Mouse (Mus musculus) embryonic facial prominence, embryonic 13.5 days (tissue): ENCODE results near the gene Gm6993. TPM values are rescaled to one million over a fixed set of nuclear protein-coding genes. Genes with fewer than 3 reads are reported as not detected.

Experiments used
- ATAC-seq: fragments of 200-750 bp; cut with Nextera tagmentation; 2 replicates; pipeline ENCODE4 v1.8.0; 2017; ENCODE audit warnings: low read depth; ENCODE audit not compliant: insufficient number of reproducible peaks, insufficient read depth, low FRiP score, low TSS enrichment
- H3K27ac ChIP-seq: fragments of 300-500 bp; sonication (generic); 2 replicates; pipeline ENCODE4 v1.5.1; 2015; ENCODE audit warnings: moderate library complexity, mild to moderate bottlenecking, inconsistent platforms
- H3K27me3 ChIP-seq: fragments of 300-500 bp; sonication (generic); 2 replicates; pipeline ENCODE4 v1.6.1; 2015; ENCODE audit warnings: mild to moderate bottlenecking, inconsistent platforms
- H3K36me3 ChIP-seq: fragments of 300-500 bp; sonication (generic); 2 replicates; pipeline ENCODE4 v1.6.1; 2015; ENCODE audit warnings: mild to moderate bottlenecking, inconsistent platforms
- H3K4me1 ChIP-seq: fragments of 300-500 bp; sonication (generic); 2 replicates; pipeline ENCODE4 v1.6.1; 2015; ENCODE audit warnings: inconsistent platforms
- H3K4me2 ChIP-seq: fragments of 300-500 bp; sonication (generic); 2 replicates; pipeline ENCODE4 v1.6.1; 2015; ENCODE audit warnings: moderate library complexity, mild to moderate bottlenecking, inconsistent platforms
- H3K4me3 ChIP-seq: fragments of 300-500 bp; sonication (generic); 2 replicates; pipeline ENCODE4 v1.5.1; 2015; ENCODE audit warnings: mild to moderate bottlenecking, inconsistent platforms
- H3K9ac ChIP-seq: fragments of 300-500 bp; sonication (generic); 2 replicates; pipeline ENCODE4 v1.6.1; 2015; ENCODE audit warnings: mild to moderate bottlenecking, inconsistent platforms
- H3K9me3 ChIP-seq: fragments of 300-500 bp; sonication (generic); 2 replicates; pipeline ENCODE4 v1.6.1; 2016; ENCODE audit warnings: inconsistent platforms
- WGBS: fragments of 180-500 bp; shearing (Covaris S2); methylation state at CpG from one replicate; pipeline ENCODE4 v1.1.7; 2015; ENCODE audit warnings: mixed read lengths; 5-methylcytosine and 5-hydroxymethylcytosine counted together
- polyA plus RNA-seq: library from polyadenylated mRNA; unstranded; fragments of >200 nt; fragmentation: Nextera tagmentation; extraction: Ambion mirVana; gene quantifications from 2 replicates; pipeline ENCODE4 v1.2.1, GENCODE M21; 2015

Gene Gm6993
- polyA plus RNA-seq: not detected in 2 replicates

DNA sequence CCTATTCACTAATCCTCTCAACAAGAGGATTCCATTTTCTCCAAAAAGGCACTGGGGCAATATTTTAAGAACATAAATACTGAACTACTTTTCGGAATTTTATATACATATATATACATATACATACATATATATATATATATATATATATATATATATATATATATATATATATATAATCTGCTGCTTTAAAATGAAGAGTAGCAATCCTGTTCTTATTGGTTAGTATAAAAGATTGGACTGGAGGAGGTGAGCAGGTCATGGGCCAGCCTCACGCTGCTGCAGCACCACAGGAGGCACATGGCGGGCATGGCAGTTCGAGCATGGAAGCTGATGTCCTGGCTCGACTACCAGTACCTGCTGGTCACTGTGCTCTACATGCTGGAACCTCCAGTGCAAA is at the start of gene Gm6993:
Gene Gm6993, plus strand, starts transcription at position 301 of the 400 bp plus-strand sequence.
- 90% methylated on average over 5 of the region's 5 CpGs for WGBS
- Histone ChIP-seq H3K36me3 (no peaks in the 10 kb centered on the region), H3K27me3 (no peaks in the 10 kb centered on the region), H3K9ac (no peak within 1 kb of the TSS), H3K4me3 (no peak within 1 kb of the TSS), H3K27ac (no peak within 1 kb of the TSS), H3K9me3 (no peaks in the 10 kb centered on the region), H3K4me1 (peaks cover 13% of the 10 kb centered on the region), H3K4me2 (no peak within 1 kb of the TSS)
- no peak for ATAC-seq

DNA sequence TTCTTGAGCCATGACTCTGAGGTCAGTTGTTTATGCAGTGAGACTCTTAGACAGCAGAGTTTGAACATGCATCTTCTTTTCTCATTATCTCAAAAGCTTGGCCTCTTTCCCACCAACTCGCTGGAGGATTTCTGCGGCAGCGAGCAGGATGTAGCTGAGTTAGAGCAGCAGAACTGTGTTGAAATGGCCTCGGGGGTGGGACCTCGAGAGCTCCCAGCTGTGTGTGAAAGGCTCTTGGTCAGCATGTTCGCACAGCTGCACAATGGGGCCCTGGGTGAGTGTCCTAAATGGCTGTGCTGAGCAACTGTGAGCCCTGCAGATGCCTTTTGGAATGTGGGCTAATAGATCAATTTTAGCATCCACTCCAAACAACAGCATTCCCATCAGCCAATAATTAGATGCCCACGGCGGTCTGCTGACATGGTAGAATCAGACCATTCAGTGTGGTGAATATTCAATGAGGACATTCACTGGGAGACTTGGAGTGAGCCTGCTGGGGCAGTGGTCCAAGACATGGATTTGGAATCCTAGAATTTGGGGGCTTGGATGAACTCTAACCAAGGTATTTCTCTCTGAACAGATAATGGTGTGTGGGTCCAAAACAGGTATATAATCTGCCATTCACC is 49.1 kb upstream of the Gm6993 start:
- Histone ChIP-seq H3K36me3 (no peaks in the 10 kb centered on the region), H3K4me3 (no peak overlapping the region), H3K27me3 (no peaks in the 10 kb centered on the region), H3K9ac (peak overlapping the region; percentile 32; the same call in 1 of the 2 replicates), H3K4me2 (no peak overlapping the region), H3K9me3 (no peaks in the 10 kb centered on the region), H3K4me1 (peaks cover 6% of the 10 kb centered on the region), H3K27ac (peak overlapping the region; percentile 34; the same call in 1 of the 2 replicates)
- WGBS: 22% methylated on average over 8 of the region's 8 CpGs
- ATAC-seq: no peak

DNA sequence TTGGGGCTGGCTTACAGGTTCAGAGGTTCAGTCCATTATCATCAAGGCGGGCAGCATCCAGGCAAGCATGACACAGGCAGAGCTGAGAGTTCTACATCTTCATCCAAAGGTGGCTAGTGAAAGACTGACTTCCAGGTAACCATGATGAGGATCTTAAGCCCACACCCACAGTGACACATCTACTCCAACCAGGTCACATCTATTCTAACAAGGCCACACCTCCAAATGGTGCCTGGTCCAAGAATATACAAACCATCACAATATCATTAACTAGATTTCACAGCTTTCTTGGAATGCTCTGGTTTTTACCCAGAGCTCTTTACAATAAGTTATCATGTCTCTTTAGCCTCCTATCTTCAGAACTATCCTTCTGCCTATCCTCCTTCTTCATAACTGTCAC is 38.1 kb upstream of the Gm6993 start:
- no peak overlapping the region for H3K4me3 ChIP-seq
- H3K9ac ChIP-seq: no peak overlapping the region
- H3K4me1 ChIP-seq: no peaks in the 10 kb centered on the region
- 91% methylated on average over 1 of the region's 1 CpGs for WGBS
- no peaks in the 10 kb centered on the region for H3K27me3 ChIP-seq
- H3K27ac ChIP-seq: no peak overlapping the region
- H3K9me3 ChIP-seq: no peaks in the 10 kb centered on the region
- ATAC-seq: no peak
- no peaks in the 10 kb centered on the region for H3K36me3 ChIP-seq
- H3K4me2 ChIP-seq: no peak overlapping the region

DNA sequence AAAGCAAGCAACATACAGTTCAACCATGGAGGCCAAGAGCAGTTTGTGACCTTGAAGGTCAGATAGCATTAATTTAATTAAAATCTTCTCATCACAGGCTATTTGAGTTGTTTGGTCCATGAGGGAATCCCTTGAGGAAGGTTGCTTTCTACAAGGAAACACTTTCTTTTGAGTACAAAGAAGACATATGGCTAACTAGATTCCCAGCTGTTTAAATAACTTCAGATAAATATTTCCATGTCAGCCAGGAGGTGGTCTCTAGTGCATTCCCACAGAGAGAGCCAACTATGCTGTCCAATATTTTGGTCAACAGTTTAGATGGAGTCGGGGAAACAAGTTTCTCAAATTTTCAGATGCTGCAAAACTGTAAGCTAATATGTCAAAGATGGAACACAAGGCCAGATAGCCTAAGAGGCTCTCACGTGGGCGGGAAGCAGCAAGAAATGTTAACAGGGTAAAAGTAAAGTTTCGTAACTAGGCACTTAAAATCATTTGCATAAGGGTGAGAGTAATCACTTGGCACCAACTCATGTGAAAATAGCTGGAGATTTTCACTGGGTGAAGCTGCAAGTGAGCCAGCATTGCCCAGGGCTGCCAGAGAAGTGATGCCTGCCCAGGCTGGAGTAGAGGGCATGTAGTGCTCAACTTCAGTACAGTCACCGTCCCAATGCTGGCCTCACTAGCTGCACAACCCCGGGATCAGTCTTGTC is 36.7 kb upstream of the Gm6993 start:
- WGBS: 81% methylated on average over 6 of the region's 6 CpGs
- Histone ChIP-seq H3K27me3 (no peaks in the 10 kb centered on the region), H3K4me1 (no peaks in the 10 kb centered on the region), H3K36me3 (no peaks in the 10 kb centered on the region), H3K27ac (no peak overlapping the region), H3K4me3 (no peak overlapping the region), H3K4me2 (no peak overlapping the region), H3K9me3 (no peaks in the 10 kb centered on the region), H3K9ac (no peak overlapping the region)
- no peak for ATAC-seq

DNA sequence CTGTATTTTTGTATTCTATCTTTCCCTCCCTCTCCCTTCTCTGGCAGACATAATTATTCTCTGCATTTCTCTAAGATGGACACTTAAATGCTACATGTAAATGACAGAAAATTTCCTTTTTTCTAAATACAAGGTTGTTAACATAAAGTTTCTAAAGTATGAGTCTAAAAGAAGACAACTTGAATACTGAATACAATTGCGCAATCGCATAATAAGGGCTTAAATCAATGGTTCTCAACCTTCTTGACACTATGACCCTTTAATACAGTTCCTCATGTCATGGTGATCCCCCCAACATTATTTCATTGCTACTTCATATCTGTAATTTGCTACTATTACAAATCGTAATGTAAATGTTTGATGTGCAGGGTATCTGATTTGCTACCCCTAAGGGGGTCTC is 35.7 kb upstream of the Gm6993 start:
- Histone ChIP-seq H3K4me1 (peaks cover 6% of the 10 kb centered on the region), H3K27me3 (no peaks in the 10 kb centered on the region), H3K9me3 (no peaks in the 10 kb centered on the region), H3K36me3 (no peaks in the 10 kb centered on the region), H3K9ac (no peak overlapping the region), H3K27ac (no peak overlapping the region), H3K4me3 (no peak overlapping the region), H3K4me2 (no peak overlapping the region)
- 92% methylated on average over 3 of the region's 3 CpGs for WGBS
- no peak for ATAC-seq

DNA sequence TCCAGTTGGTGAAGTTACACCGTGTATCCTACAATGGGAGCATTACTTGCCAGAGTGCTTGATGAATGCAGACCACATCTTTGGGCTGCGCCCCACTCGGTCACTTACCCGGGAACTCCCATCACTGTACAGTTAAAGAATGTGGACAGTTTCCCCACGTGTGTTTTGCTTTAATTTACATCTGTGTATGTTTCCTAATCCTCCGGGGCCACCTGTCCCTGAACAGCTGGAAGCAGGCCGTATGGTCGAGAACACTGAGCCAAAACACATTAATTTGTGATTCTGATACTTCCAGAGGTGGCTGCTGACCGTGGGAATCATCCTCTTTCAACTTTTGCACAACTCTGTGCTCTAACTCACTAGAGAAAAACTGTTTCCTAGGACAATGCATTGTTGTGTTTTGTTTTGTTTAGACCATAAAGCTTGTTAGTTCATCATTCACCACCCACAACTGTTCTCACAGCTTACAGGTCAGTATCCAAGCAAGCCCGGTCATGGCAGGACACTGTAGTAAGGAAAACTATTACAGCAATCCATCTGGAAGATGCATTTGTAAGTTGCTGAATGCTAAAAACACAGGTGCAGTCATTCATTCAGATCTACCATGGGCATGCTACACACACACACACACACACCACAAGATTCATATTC is 34.5 kb upstream of the Gm6993 start:
- Histone ChIP-seq H3K4me1 (peaks cover 6% of the 10 kb centered on the region), H3K4me3 (no peak overlapping the region), H3K9me3 (no peaks in the 10 kb centered on the region), H3K4me2 (no peak overlapping the region), H3K27me3 (no peaks in the 10 kb centered on the region), H3K36me3 (no peaks in the 10 kb centered on the region), H3K9ac (no peak overlapping the region), H3K27ac (no peak overlapping the region)
- ATAC-seq: no peak
- WGBS: 69% methylated on average over 10 of the region's 10 CpGs

DNA sequence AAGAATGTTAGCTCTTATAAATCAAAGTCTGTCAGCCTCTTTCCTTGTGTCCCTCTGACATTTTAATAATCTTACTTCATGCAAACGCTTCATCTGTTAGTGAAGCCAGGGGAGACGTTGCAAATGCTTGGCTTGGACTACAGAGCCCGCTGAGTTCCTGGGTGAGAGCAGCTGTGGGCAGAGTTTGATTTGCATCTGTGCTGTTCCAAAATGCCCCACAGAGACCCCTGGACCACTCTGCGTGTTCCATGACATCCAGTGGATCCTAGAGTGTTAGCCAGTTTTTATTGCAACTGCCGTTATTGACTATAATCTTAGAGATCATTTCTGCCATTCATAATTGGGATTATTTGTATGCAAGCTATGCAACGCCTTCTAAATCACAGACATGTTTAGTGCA is 31.8 kb upstream of the Gm6993 start:
- no peaks in the 10 kb centered on the region for H3K27me3 ChIP-seq
- no peak for ATAC-seq
- H3K4me2 ChIP-seq: no peak overlapping the region
- 66% methylated on average over 6 of the region's 6 CpGs for WGBS
- peaks cover 16% of the 10 kb centered on the region for H3K4me1 ChIP-seq
- no peak overlapping the region for H3K27ac ChIP-seq
- no peak overlapping the region for H3K4me3 ChIP-seq
- no peak overlapping the region for H3K9ac ChIP-seq
- no peaks in the 10 kb centered on the region for H3K36me3 ChIP-seq
- H3K9me3 ChIP-seq: no peaks in the 10 kb centered on the region

DNA sequence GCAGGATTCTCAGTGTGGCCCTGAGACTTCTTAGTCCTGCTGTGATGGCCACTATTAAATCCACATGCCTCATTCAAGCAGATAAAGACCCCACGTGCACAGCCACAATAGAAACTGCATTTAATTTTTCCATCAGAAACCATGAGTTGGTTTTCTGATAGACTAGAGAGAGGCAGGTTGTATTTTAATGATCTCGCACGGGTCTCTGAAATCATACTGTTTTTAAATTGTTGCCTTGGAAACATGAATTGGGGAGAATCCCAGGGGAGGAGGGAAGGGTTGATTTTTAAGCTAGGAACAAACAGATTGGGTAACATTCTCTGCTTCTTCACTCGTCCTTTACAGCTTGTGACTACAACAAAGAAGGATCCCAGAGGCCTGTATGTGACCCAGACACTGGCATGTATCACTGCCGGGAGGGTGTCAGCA is 31.2 kb upstream of the Gm6993 start:
- H3K4me2 ChIP-seq: no peak overlapping the region
- H3K9me3 ChIP-seq: no peaks in the 10 kb centered on the region
- no peak overlapping the region for H3K4me3 ChIP-seq
- peaks cover 23% of the 10 kb centered on the region for H3K4me1 ChIP-seq
- H3K27ac ChIP-seq: no peak overlapping the region
- no peaks in the 10 kb centered on the region for H3K27me3 ChIP-seq
- 32% methylated on average over 5 of the region's 5 CpGs for WGBS
- no peaks in the 10 kb centered on the region for H3K36me3 ChIP-seq
- no peak for ATAC-seq
- H3K9ac ChIP-seq: no peak overlapping the region

DNA sequence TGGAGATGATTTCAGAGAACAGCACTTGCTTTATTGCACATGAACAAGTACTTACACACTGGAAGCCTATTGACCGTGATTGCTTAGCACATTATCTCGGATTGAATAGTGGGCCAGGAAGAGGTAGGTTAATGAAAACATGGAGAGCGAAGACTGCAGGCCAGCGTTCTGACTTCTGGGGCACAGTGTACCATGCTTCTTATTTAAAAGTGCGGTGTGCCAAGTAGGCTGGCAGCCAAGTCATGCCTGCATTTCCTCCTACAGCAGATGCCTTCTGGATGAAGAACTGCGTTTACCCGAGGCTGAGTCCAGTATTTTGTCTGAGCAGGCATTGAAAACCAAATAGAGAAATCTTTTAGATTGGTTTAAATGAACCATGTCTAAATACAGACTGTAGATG is 27.0 kb upstream of the Gm6993 start:
- Histone ChIP-seq H3K27ac (peak overlapping the region; percentile 76), H3K4me2 (no peak overlapping the region), H3K27me3 (no peaks in the 10 kb centered on the region), H3K9me3 (no peaks in the 10 kb centered on the region), H3K4me1 (peaks cover 44% of the 10 kb centered on the region), H3K9ac (no peak overlapping the region), H3K36me3 (no peaks in the 10 kb centered on the region), H3K4me3 (no peak overlapping the region)
- ATAC-seq: no peak
- WGBS: 53% methylated on average over 7 of the region's 7 CpGs

DNA sequence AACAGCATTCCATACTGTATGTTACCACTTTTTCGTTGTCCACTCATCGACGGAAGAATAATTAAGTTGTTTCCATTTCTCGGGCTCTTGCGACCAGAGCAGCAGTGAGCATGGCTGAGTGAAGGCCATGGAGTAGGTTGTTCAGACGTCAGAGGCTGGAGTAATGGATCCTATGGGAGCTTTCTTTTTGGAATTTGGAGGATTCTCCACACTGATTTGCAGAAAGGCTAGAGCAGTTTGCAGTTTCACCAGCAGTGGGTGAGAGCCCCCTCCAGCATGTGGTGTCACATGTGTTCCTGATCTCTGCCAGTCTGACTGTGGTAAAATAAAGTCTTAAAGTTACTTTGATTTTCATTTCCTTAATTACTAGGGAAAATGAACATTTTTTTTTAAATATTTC is 25.6 kb upstream of the Gm6993 start:
- Histone ChIP-seq H3K4me2 (no peak overlapping the region), H3K27ac (peak overlapping the region; percentile 76), H3K27me3 (no peaks in the 10 kb centered on the region), H3K9me3 (no peaks in the 10 kb centered on the region), H3K4me3 (no peak overlapping the region), H3K4me1 (peaks cover 47% of the 10 kb centered on the region), H3K9ac (no peak overlapping the region), H3K36me3 (no peaks in the 10 kb centered on the region)
- no peak for ATAC-seq
- WGBS: 49% methylated on average over 6 of the region's 6 CpGs

DNA sequence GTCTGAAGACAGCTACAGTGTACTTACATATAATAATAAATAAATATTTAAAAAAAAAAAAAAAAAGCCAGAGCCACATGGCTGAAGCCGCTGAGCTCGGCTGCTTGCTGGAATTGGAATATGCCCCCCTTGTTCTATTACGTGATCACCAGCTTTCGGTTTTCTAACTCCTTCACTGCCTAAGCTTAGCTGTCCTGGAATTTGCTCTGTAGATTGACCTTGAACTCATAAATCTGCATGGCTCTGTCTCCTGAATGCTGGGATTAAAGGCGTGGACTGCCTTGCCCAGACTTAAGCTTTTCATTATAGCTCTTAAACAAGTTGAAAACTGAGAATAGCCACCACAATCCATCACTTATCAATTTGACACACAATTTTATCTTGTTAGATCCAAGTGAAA is 23.3 kb upstream of the Gm6993 start:
- Histone ChIP-seq H3K9me3 (no peaks in the 10 kb centered on the region), H3K27me3 (no peaks in the 10 kb centered on the region), H3K27ac (peak overlapping the region; percentile 83; the same call in 1 of the 2 replicates), H3K4me1 (peaks cover 48% of the 10 kb centered on the region), H3K4me2 (no peak overlapping the region), H3K4me3 (no peak overlapping the region), H3K9ac (no peak overlapping the region), H3K36me3 (no peaks in the 10 kb centered on the region)
- WGBS: 49% methylated on average over 5 of the region's 5 CpGs
- ATAC-seq: no peak

DNA sequence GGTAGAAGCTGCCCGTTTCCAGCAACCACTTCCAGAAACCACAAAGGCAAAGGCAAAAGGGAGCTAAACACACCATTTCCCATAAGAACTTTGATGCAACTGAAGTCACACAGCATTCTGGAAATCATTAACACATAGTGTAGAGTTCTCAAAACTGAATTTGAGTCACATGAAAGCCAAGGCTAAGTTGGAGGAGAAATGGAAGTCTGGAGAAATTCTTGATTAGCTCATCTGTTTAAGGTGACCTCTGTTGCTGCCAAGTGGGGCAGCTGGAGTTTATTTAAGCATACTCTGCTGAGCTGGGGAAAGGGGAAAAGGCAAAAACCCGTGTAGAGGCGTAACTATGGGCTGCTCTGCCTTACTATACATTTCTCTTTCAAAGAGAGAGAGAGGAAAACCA is 21.8 kb upstream of the Gm6993 start:
- Histone ChIP-seq H3K27ac (peak overlapping the region; percentile 83; the same call in 1 of the 2 replicates), H3K4me1 (peaks cover 44% of the 10 kb centered on the region), H3K4me3 (no peak overlapping the region), H3K9me3 (no peaks in the 10 kb centered on the region), H3K4me2 (no peak overlapping the region), H3K27me3 (no peaks in the 10 kb centered on the region), H3K36me3 (no peaks in the 10 kb centered on the region), H3K9ac (no peak overlapping the region)
- ATAC-seq: peak; percentile 70
- WGBS: 23% methylated on average over 3 of the region's 3 CpGs
